Mouse (Mus musculus) cerebellum, postnatal 14 days (tissue): ENCODE data around the gene Ifitm5.

Experiments
- DNase-seq, 2 experiments: peaks; one replicate each; pipeline ENCODE4 v3.0.0; 2021; ENCODE audit warnings: mixed read lengths in 2 of 2

The Ifitm5 gene

DNA sequence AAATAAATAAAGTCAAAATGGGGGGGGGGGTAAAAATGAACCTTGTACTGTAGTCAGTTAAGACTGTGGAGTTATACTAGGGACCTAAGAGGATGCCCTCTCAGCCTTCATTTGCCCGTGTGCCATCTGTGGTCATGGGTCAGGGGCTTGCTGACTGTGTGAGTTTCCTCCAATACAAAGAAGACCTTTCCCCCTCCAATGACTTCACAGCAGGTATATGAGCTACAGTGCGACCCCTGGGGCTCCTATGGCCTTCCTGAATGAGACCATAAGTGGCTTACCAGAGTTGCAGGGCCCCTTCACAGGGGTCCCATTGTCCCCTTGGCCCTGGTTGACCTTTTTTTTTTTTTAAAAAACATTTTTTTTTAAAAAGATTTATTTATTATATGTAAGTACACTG, 11.3 kb upstream of the Ifitm5 start:
- DNase-seq = no peak

DNA sequence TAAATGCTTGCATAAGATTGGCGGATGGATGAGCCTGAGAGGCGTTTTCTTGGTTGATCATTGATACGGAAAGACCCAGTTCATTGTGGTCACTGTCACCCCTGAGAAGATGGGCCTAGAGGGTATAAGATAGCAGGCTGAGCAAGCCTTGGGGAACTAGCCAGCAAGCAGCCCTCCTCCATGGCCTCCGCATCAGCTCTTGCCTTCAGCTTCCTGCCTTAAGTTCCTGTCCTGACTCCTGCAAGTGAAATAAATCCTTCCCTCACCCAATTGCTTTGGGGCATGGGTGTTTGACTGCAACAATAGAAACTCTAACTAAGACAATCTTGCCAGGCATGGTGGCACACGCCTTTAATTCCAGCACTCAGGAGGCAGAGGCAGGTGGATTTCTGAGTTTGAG, 9.9 kb upstream of the Ifitm5 start:
- DNase-seq = no peak

- peak; percentile 48 to 61 for DNase-seq
Measured at GRCm38 (mm10) chr7:140959181-140959901, 9.2 kb upstream of the Ifitm5 start.

DNA sequence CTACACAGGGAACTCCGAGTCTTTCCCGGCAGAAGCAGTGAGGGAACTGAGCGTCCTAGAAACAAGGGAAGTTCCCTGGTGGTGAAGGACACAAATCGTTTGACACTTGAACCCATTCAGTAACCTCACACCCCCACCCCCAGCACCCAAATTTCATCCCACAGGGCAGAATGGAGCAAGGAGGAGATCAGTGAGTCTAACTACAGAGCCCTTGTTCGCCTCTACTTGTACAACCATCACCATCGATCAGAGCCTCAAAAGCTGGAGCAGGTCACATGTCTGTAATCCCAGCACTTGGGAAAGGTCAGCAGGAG, 6.4 kb upstream of the Ifitm5 start:
- no peak for DNase-seq

GRCm38 (mm10) chr7:140955758-140956555, 5.9 kb upstream of the Ifitm5 start, which contains the start of the genes Gm45717 and Ifitm2:
Gene Gm45717 (minus strand): TSS chr7:140955937.
Gene Ifitm2 (minus strand): TSS chr7:140955987.
- DNase-seq = no peak

DNA sequence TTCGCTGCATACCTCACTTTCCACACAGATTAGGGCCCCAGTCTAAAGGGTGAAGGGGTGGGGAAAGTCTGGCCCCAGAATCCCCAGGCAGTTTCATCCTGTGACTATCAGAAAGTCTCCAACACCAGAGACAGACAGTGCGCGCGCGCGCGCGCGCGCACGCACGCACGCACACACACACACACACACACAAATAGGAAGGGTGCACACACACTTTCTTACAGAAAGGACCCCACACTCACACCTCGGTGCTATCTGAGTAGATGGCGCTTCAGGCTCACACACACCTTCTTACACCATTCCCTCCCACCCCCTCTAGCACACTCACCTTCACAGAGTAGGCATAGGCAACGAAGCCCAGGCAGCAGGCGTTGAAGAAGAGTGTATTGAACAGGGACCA, 5.3 kb upstream of the Ifitm5 start:
- no peak for DNase-seq

- no peak for DNase-seq
Measured at GRCm38 (mm10) chr7:140954733-140955071, 4.6 kb upstream of the Ifitm5 start.

- no peak for DNase-seq
Measured at GRCm38 (mm10) chr7:140953800-140954732, 4.0 kb upstream of the Ifitm5 start.

- DNase-seq = no peak
Measured at GRCm38 (mm10) chr7:140953133-140953532, 3.0 kb upstream of the Ifitm5 start.

- DNase-seq = no peak
Measured at GRCm38 (mm10) chr7:140952441-140952840, 2.4 kb upstream of the Ifitm5 start.

DNA sequence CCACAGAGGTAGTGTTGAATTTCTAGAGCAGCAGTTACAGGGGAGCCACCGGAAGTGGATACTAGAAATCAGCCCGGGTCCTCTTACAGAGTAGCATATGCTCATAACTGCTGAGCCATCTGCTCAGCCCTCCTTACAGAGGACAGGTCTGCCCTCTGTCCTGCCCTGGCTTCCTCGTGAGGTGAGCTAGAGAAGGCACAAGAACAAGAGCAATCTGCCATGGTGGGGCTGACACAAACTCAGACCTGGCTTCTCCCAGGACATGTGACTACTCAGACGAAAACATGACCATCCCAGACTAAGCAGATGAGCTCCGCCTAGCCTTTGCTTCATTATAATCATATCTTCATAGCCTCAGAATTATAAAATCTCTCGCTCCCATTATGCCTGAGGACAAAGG, 1.7 kb upstream of the Ifitm5 start:
- no peak for DNase-seq

GRCm38 (mm10) chr7:140951051-140951450, 960 bp upstream of the Ifitm5 start:
- no peak for DNase-seq

GRCm38 (mm10) chr7:140949255-140949654, 836 bp downstream of the Ifitm5 start:
- DNase-seq = no peak

GRCm38 (mm10) chr7:140948161-140948560, 1.9 kb downstream of the Ifitm5 start:
- no peak for DNase-seq

GRCm38 (mm10) chr7:140946980-140947379, 3.1 kb downstream of the Ifitm5 start:
- no peak for DNase-seq

DNA sequence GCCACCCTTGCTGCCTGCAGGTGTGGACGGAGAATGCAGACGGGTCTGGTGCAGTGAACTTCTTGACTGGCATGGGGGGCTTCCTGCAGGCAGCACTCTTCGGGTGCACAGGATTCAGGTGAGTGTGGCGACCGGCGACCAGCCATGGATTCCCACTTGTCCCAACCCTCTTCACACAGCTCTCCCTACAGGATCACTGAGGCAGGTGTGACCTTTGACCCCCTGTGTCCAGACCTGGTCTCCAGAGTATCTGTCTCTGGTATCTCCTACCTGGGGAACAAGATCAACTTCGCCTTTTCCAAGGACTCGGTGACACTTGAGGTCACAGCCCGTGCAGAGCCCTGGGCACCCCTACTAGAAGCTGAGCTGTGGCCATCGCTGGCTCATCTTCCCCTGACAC, 3.8 kb downstream of the Ifitm5 start:
- DNase-seq = no peak

GRCm38 (mm10) chr7:140945247-140945646, 4.8 kb downstream of the Ifitm5 start:
- no peak for DNase-seq

GRCm38 (mm10) chr7:140944236-140944635, 5.9 kb downstream of the Ifitm5 start:
- DNase-seq = no peak

GRCm38 (mm10) chr7:140943356-140943755, 6.7 kb downstream of the Ifitm5 start:
- DNase-seq = no peak

DNA sequence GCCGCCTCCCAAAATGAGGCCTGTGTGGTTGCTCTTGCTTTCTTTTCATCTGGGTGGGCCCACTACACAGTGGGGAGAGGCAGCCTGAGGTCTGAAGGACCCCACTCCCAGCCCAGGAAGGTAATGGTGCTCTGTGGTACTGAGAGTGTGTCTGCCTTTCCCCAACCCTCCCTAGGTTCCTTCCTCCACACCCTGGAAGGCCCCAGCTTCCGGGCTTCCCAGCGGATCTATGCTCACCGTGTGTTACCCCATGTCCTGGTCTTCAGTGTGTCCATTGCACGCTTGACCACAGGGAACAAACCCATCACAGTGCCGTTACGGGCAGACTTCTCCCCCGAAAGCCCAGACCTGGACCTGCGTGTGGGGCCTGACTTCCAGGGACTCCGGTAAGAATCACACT, 7.3 kb downstream of the Ifitm5 start:
- DNase-seq = no peak

GRCm38 (mm10) chr7:140942341-140942740, 7.8 kb downstream of the Ifitm5 start:
- DNase-seq = no peak

- peak; percentile 76 to 79 for DNase-seq
Measured at GRCm38 (mm10) chr7:140941222-140942051, 8.7 kb downstream of the Ifitm5 start, which contains the start of gene Pgghg. Gene Pgghg (plus strand): TSS chr7:140941391.
